Mouse (Mus musculus): ENCODE measurements around the gene Nfyb.
A peak's percentile ranks its signal among the peaks of the same experiment; 100 is the strongest.

The Nfyb gene

DNA sequence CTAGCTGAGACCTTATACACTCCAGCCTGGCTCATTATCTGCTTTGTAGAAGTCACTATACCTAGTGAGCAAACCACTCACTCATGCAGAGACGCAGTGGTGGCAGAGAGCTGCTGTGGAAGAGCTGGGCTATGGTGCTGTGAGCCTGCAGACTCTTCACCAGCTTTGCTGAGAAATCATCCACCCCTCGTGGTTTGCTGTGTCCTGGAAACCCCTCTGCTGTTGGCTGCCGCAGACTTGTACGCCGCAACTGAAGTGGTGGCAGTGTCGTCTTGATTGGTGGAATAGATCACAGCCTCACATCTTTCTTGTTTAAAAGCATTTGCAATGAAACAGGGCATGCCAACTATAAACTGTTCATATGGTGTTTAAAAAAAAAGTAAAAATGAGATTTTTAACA lies 19.6 kb downstream of the Nfyb start:
- no peak for DNase-seq (ENCODE audit: low spot score)

DNA sequence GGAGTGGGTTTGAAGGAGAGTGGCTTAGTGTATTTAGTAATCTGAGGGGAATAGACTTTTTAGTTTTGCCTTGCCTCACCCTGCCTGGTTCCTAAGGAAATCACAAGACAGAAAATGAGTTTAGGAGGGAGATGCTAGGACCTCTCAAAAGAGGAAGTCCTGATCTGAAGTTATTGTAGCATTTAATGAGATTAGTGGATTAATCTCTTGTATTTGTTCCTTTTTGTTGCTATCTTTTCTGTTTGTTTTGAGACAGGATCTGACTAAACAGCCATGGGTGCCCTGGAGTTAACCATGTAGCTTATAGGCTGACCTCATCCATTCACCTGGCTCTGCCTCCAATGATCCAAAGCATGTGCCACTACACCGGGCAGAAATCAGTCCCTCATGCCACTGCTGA lies 21.4 kb downstream of the Nfyb start:
- DNase-seq (ENCODE audit: low spot score), result no peak

DNA sequence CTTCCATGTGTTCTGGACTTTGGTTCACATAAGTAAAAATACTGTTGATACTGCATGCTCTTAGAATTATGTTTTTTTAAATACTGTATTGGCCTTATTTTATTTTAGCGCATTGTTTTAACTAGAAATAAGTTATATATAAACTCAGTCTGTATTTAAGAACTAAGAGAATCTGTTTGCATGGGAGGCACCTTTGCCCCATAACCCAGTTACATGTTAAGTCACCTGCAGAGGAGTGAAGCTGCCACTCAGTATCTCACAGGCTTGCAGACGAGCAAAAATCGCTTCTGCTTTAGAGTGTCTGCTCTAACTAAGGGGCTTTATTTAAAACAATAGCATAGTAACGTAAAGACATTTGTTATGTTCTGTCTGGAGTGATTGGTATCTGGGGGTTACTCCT lies 22.1 kb downstream of the Nfyb start:
- no peak for DNase-seq (ENCODE audit: low spot score)

GRCm38 (mm10) chr10:82741354-82741753 lies 22.6 kb downstream of the Nfyb start:
- DNase-seq (ENCODE audit: low spot score), result no peak

GRCm38 (mm10) chr10:82699296-82699941 lies 64.5 kb downstream of the Nfyb start:
- peak; percentile 56 for DNase-seq (ENCODE audit: low spot score)

GRCm38 (mm10) chr10:82698712-82699261 lies 65.2 kb downstream of the Nfyb start:
- DNase-seq (ENCODE audit: low spot score), result peak; percentile 91
